Mouse (Mus musculus) E14TG2a.4 (cell line): ENCODE measurements around the gene Rars2.

Experiments used
- CTCF ChIP-seq: conservative IDR thresholded peaks from 2 replicates; pipeline ENCODE4 v1.5.1; 2014; ENCODE audit warnings: low read length
- NANOG ChIP-seq: IDR thresholded peaks from 2 replicates; pipeline ENCODE4 v1.6.1; 2014; ENCODE audit warnings: borderline replicate concordance, low read length, mixed read lengths
- POU5F1 ChIP-seq: IDR thresholded peaks from 2 replicates; pipeline ENCODE4 v1.6.1; 2014; ENCODE audit warnings: low read length, borderline replicate concordance

DNA sequence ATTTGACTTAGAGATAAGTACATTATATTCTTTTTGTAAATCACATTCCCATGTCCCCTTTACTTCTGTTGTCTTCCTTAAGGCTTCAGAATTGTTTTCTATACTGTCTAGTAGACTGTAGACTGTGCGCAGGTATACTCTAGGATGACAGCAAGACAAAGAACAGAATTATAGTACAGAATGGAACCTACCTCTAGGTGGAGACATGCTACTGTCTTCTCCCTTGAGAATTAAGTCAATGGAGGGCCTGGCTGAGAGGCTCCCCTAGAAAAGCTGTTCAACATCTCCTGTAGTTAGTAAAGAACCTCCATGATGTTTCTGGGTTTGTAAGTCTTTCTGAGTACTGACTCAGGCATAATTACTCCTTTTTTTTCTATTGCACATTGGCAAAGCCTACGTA, 37.7 kb upstream of the Rars2 start:
- no peak for TF ChIP-seq CTCF
- no peak for TF ChIP-seq POU5F1
- TF ChIP-seq NANOG: no peak
